Mouse (Mus musculus) kidney, adult 2 months (tissue): ENCODE results near the gene Mrpl21. TPM values are rescaled to one million over a fixed set of nuclear protein-coding genes. Genes with fewer than 3 reads are reported as not detected.

Experiments
- DNase-seq: peaks from one replicate; pipeline ENCODE4 v3.0.0; 2021
- H3K27ac ChIP-seq: fragments of 200-500 bp; 2 replicates; pipeline ENCODE4 v1.5.1; 2012; ENCODE audit warnings: low read depth, low read length, control low read depth, inconsistent platforms; ENCODE audit not compliant: insufficient read depth
- H3K27me3 ChIP-seq: fragments of 200-500 bp; replicated peaks from 2 replicates; pipeline ENCODE4 v1.6.1; 2012; ENCODE audit warnings: mild to moderate bottlenecking, moderate library complexity, low read length, inconsistent platforms; ENCODE audit not compliant: control insufficient read depth, insufficient read depth
- H3K36me3 ChIP-seq: fragments of 200-500 bp; 2 replicates; pipeline ENCODE4 v1.6.1; 2012; ENCODE audit warnings: mild to moderate bottlenecking, moderate library complexity, low read length, inconsistent platforms; ENCODE audit not compliant: control insufficient read depth, insufficient read depth
- H3K4me1 ChIP-seq: fragments of 200-500 bp; 2 replicates; pipeline ENCODE4 v1.6.1; 2011; ENCODE audit warnings: low read length; ENCODE audit not compliant: control insufficient read depth, insufficient read depth
- H3K4me3 ChIP-seq: fragments of 200-500 bp; 2 replicates; pipeline ENCODE4 v1.5.1; 2011; ENCODE audit warnings: mild to moderate bottlenecking, low read depth, low read length, control low read depth; ENCODE audit not compliant: insufficient read depth
- CTCF ChIP-seq: fragments of 200-500 bp; conservative IDR thresholded peaks from 2 replicates; pipeline ENCODE4 v1.5.1; 2011; ENCODE audit warnings: low read depth, mild to moderate bottlenecking, control low read depth, low read length, moderate library complexity, mixed read lengths; ENCODE audit not compliant: insufficient read depth, insufficient read length
- POLR2A ChIP-seq: fragments of 200-500 bp; IDR thresholded peaks from one replicate; pipeline ENCODE4 v1.6.1; 2011; ENCODE audit warnings: low read depth, low read length, control low read depth
- WGBS: fragments of 180-500 bp; shearing (Covaris S2); methylation state at CpG from one replicate; pipeline ENCODE4 v1.1.7; 2018; 5-methylcytosine and 5-hydroxymethylcytosine counted together
- polyA plus RNA-seq: library from polyadenylated mRNA; depleted of rRNA; stranded (reverse); fragments of >200 nt; gene quantifications from 2 replicates; pipeline ENCODE4 v1.2.3, GENCODE M21; 2012

The Mrpl21 gene
- polyA plus RNA-seq, 1 experiment = 75.0 TPM

DNA sequence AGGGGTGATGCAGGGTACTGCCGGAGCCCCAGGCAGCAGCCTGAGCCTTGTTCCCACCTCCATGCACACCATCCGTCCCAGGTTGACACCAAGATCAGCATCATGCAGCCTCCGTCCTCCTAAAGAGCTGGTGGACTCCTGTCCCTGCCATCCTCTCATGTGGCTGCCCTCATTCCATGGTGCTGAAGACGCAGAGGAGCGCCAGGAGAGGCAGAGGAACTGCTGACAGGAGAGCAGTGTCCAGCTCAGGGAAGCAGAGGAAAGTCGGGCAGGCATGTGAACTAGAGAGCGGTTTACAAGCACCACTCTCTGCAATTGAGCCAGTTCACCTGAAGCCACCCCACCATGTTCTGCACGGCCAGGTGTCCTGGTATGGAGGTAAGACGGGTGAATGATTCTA, 9.4 kb upstream of the Mrpl21 start:
- H3K36me3 ChIP-seq = no peaks in the 10 kb centered on the region; the same call in 1 of the 2 replicates
- DNase-seq = no peak
- WGBS = 95% methylated on average over 9 of the region's 9 CpGs
- no peaks in the 10 kb centered on the region for H3K27me3 ChIP-seq
- TF ChIP-seq CTCF = no peak
- TF ChIP-seq POLR2A = no peak
- no peaks in the 10 kb centered on the region for H3K4me1 ChIP-seq
- no peak overlapping the region for H3K4me3 ChIP-seq
- no peak overlapping the region for H3K27ac ChIP-seq

DNA sequence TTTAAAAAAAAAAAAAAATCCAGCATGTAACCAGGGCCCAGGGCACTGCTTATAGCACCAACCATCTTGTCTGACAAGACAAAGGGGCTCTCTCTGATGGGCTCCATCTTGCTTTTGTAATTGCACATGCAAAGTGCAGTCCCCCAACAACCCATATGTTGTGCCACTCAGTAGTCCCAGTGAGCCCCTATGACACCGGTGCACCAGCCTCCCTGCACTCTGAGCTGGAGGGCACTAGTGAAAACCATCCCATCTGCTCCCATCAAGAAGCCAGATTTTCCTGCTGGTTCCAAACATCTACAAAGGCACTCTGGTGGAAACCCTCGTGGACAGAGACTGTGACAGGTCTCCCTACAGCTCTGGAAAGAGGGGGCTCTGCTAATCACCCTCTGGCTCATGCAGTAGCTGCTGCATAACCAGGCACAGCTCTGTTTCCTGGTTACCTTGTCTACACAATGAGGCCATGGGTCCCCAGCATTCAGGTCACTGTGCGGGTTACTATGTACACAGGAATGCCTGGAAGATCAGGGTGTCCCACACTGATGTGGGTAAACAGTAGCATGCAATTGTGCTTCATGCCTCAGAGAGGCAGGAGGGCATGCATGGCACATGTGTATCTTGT, 6.8 kb upstream of the Mrpl21 start:
- Histone ChIP-seq H3K36me3 (no peaks in the 10 kb centered on the region; the same call in 1 of the 2 replicates), H3K27ac (no peak overlapping the region), H3K27me3 (no peaks in the 10 kb centered on the region), H3K4me1 (no peaks in the 10 kb centered on the region), H3K4me3 (no peak overlapping the region)
- 97% methylated on average over 3 of the region's 3 CpGs for WGBS
- TF ChIP-seq POLR2A (no peak), CTCF (no peak)
- no peak for DNase-seq

- TF ChIP-seq POLR2A (no peak), CTCF (no peak)
- no peak for DNase-seq
- Histone ChIP-seq H3K36me3 (no peaks in the 10 kb centered on the region), H3K27ac (no peak overlapping the region), H3K4me1 (peaks cover 6% of the 10 kb centered on the region), H3K4me3 (peak overlapping the region; percentile 95), H3K27me3 (no peaks in the 10 kb centered on the region)
- WGBS = 73% methylated on average over 4 of the region's 4 CpGs
Observed at GRCm38 (mm10) chr19:3281886-3282285, 815 bp upstream of the Mrpl21 start.

- H3K4me3 ChIP-seq = no peak overlapping the region
- TF ChIP-seq CTCF (no peak), POLR2A (no peak)
- 79% methylated on average over 1 of the region's 1 CpGs for WGBS
- DNase-seq = no peak
- no peaks in the 10 kb centered on the region for H3K27me3 ChIP-seq
- H3K36me3 ChIP-seq = no peaks in the 10 kb centered on the region
- H3K4me1 ChIP-seq = no peaks in the 10 kb centered on the region
- H3K27ac ChIP-seq = no peak overlapping the region
Observed at GRCm38 (mm10) chr19:3289006-3289405, 6.3 kb downstream of the Mrpl21 start.

DNA sequence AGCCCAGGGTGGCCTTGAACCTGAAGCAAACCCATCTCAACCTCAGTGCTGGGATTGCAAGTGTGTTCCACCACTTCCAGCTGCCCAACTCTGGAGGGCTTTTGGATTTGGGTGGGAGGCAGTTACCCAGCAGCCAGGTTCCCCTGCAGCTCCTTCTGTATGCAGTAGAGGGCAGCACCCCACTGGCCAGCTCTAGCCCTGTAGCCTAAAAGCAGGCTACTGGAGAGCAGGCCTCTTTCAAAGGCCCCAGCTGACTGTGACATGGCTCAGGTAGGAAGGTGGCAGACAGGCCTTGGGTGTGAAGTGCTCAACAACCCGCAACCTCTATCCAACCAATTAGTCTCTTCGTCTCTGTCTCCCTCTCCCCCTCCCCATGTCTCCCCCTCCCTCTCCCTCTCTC, 9.3 kb downstream of the Mrpl21 start:
- H3K27ac ChIP-seq = no peak overlapping the region
- H3K4me1 ChIP-seq = no peaks in the 10 kb centered on the region
- 73% methylated on average over 2 of the region's 2 CpGs for WGBS
- TF ChIP-seq CTCF (peak; percentile 87), POLR2A (no peak)
- no peaks in the 10 kb centered on the region for H3K36me3 ChIP-seq
- no peak overlapping the region for H3K4me3 ChIP-seq
- peak; percentile 68 for DNase-seq
- no peaks in the 10 kb centered on the region for H3K27me3 ChIP-seq

DNA sequence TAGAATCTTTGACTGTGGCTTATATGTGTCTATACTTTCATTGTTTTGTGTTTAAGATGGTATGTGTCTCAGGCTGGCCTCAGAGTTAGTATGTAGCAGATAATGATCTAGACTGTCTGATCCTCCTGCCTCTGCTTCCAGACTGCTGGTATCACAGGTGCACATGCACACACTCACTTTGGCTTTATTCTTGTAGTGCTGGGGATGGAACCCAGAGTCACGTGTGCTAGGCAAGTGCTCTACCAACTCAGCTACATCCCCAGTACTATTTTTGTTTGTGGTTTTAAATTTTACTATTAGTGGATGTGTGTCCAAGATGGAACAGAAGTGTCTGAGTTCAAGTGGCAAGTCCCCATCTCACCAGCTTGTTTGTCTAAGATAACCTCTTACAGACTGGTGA, 10.3 kb downstream of the Mrpl21 start:
- TF ChIP-seq POLR2A (no peak), CTCF (no peak)
- H3K27me3 ChIP-seq = no peaks in the 10 kb centered on the region
- WGBS = 97% methylated on average over 1 of the region's 1 CpGs
- H3K4me3 ChIP-seq = no peak overlapping the region
- no peak overlapping the region for H3K27ac ChIP-seq
- H3K4me1 ChIP-seq = peaks cover 4% of the 10 kb centered on the region; the same call in 1 of the 2 replicates
- no peak for DNase-seq
- no peaks in the 10 kb centered on the region for H3K36me3 ChIP-seq

DNA sequence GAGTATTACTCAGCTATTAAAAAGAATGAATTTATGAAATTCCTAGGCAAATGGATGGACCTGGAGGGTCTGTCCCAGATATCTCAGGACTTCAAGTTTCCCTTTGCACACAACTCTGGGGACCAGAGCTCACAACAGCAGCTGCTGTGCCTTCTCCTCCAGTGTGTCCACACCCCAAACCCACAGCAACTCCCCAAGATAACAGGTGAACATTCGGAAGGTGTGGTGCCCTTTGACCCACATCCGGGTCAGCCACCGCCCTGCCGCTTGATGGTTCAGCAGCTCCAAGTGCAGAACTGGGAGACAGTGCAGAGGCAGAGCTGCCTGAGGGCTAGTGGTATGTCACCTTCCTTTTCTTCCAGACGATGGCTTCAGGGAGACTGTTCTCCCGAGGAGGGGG, 12.5 kb downstream of the Mrpl21 start:
- Histone ChIP-seq H3K4me3 (no peak overlapping the region), H3K4me1 (peaks cover 4% of the 10 kb centered on the region; the same call in 1 of the 2 replicates), H3K27ac (no peak overlapping the region), H3K27me3 (no peaks in the 10 kb centered on the region), H3K36me3 (no peaks in the 10 kb centered on the region)
- 66% methylated on average over 6 of the region's 6 CpGs for WGBS
- DNase-seq = no peak
- no peak for TF ChIP-seq CTCF
- no peak for TF ChIP-seq POLR2A
